Mouse (Mus musculus) stomach, embryonic 16.5 days (tissue): ENCODE data around the gene Smap2. TPM values are rescaled to one million over a fixed set of nuclear protein-coding genes. Genes with fewer than 3 reads are reported as not detected.
"Not testable (repeated sequence)": the region's sequence is repeated elsewhere in the genome, so short reads cannot be mapped to it uniquely, and the experiment has no call there.

ENCODE experiments used
- ATAC-seq: fragments of 200-750 bp; cut with Nextera tagmentation; 2 replicates; pipeline ENCODE4 v1.8.0; 2017; ENCODE audit warnings: moderate number of reproducible peaks, moderate TSS enrichment; ENCODE audit not compliant: insufficient read depth, low FRiP score
- H3K27ac ChIP-seq: fragments of 300-500 bp; sonication (generic); 2 replicates; pipeline ENCODE4 v1.5.1; 2014; ENCODE audit warnings: low read length
- H3K27me3 ChIP-seq: fragments of 300-500 bp; sonication (generic); 2 replicates; pipeline ENCODE4 v1.6.1; 2014; ENCODE audit warnings: low read length, control low read depth, mixed read lengths; ENCODE audit not compliant: control insufficient read depth, insufficient read depth
- H3K36me3 ChIP-seq: fragments of 300-500 bp; sonication (generic); 2 replicates; pipeline ENCODE4 v1.6.1; 2014; ENCODE audit warnings: low read length; ENCODE audit not compliant: control insufficient read depth, insufficient read depth
- H3K4me1 ChIP-seq: fragments of 300-500 bp; sonication (generic); 2 replicates; pipeline ENCODE4 v1.6.1; 2014; ENCODE audit warnings: low read length, control low read depth, mixed read lengths; ENCODE audit not compliant: control insufficient read depth, insufficient read depth
- H3K4me2 ChIP-seq: fragments of 300-500 bp; sonication (generic); 2 replicates; pipeline ENCODE4 v1.6.1; 2014; ENCODE audit warnings: low read depth, low read length, mixed read lengths
- H3K4me3 ChIP-seq: fragments of 300-500 bp; sonication (generic); replicated peaks from 2 replicates; pipeline ENCODE4 v1.5.1; 2014; ENCODE audit warnings: mild to moderate bottlenecking, low read length
- H3K9ac ChIP-seq: fragments of 300-500 bp; sonication (generic); 2 replicates; pipeline ENCODE4 v1.6.1; 2014; ENCODE audit warnings: low read length
- H3K9me3 ChIP-seq: fragments of 300-500 bp; sonication (generic); replicated peaks from 2 replicates; pipeline ENCODE4 v1.6.1; 2016; ENCODE audit warnings: low read length, control low read depth; ENCODE audit not compliant: control insufficient read depth
- WGBS: fragments of 180-500 bp; shearing (Covaris S2); extraction: QIAGEN DNeasy Blood & Tissue Kit; methylation state at CpG from one replicate; pipeline ENCODE4 v1.1.7; 2014; 5-methylcytosine and 5-hydroxymethylcytosine counted together
- polyA plus RNA-seq: library from polyadenylated mRNA; unstranded; fragments of >200 nt; fragmentation: Nextera tagmentation; extraction: Ambion mirVana; gene quantifications from 2 replicates; pipeline ENCODE4 v1.2.1, GENCODE M21; 2015

Gene Smap2
- 8.3 and 10.0 TPM in 2 replicates for polyA plus RNA-seq

DNA sequence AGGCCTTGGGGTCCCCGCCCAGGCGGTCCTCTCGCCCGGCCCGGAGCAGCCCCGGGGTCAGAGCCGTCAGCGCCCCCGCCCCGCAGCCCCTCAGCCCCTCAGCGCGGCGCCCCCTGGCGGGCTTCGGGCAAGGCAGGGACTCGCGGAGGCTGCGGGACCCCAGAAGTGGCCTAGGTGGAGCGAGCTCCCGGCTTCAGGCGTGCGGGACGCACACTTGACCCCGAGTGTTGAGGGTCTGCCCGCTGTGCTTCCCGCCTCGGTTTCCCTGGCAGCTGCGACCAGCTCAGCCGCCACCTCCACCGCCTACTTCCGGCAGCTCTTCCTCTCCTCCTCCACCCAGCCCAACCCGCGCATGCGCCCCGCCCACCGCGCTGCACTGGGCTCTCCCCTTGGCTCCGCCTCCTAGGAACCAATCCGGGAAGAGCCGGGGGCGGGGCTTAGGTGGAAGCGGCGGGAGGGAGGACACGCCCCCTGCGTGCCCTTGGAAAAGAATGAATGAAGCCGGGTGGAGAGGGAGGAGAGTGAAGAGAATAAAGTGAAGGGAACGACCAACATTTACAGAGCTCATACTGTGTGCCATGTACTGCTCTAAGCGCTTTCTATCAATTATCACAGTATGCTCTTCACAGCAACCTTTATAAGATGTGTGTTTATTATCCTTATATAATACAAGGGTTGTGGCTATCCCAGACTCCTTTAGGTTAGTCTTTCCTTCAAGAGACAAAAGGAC is at the start of gene Smap2:
Gene Smap2, minus strand, starts transcription at position 320 of the 730 bp plus-strand sequence.
- no peaks in the 10 kb centered on the region for H3K36me3 ChIP-seq
- H3K27ac ChIP-seq = peak within 1 kb of the TSS; percentile 74
- WGBS = under 1% methylated on average over 48 of the region's 48 CpGs
- H3K9ac ChIP-seq = peak within 1 kb of the TSS; percentile 90
- no peaks in the 10 kb centered on the region for H3K9me3 ChIP-seq
- peaks cover 11% of the 10 kb centered on the region for H3K4me1 ChIP-seq
- H3K4me2 ChIP-seq = peak within 1 kb of the TSS; percentile 86
- H3K27me3 ChIP-seq = no peaks in the 10 kb centered on the region
- H3K4me3 ChIP-seq = peak within 1 kb of the TSS; percentile 95
- peak; percentile 98 for ATAC-seq

GRCm38 (mm10) chr4:121065336-121065735 is 48.3 kb upstream of the Smap2 start:
- Histone ChIP-seq H3K27ac (no peak overlapping the region), H3K4me2 (no peak overlapping the region), H3K9me3 (no peaks in the 10 kb centered on the region), H3K36me3 (no peaks in the 10 kb centered on the region), H3K9ac (no peak overlapping the region), H3K4me1 (no peaks in the 10 kb centered on the region), H3K4me3 (no peak overlapping the region), H3K27me3 (no peaks in the 10 kb centered on the region)
- ATAC-seq = no peak
- WGBS = 64% methylated on average over 2 of the region's 2 CpGs

DNA sequence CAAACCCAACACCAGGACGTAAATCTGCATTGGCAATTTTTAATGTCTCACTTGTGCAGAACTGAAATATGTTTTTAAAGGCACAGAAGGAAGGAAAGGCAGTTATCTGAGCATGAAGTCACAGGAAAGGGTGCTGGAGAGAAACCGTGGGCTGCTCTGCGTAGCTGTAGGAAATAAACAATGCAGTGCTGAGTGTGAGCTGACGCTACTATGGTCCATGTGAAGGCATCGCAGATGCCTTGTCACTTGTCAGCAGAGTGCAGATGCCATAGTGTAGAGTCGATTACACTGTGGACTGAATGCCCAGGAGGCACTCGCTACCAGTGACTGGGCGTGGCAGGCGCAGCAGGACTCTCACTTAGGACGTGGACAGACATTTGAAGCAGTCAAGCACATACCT is 42.2 kb upstream of the Smap2 start:
- not testable (repeated sequence) for ATAC-seq, H3K36me3 ChIP-seq, H3K4me3 ChIP-seq, H3K4me2 ChIP-seq, H3K27ac ChIP-seq, H3K4me1 ChIP-seq, H3K9ac ChIP-seq, H3K9me3 ChIP-seq, H3K27me3 ChIP-seq
- WGBS = 88% methylated on average over 10 of the region's 10 CpGs

GRCm38 (mm10) chr4:121057032-121057431 is 40.0 kb upstream of the Smap2 start:
- Histone ChIP-seq H3K4me1 (no peaks in the 10 kb centered on the region), H3K36me3 (peaks cover 4% of the 10 kb centered on the region; the same call in 1 of the 2 replicates), H3K27me3 (no peaks in the 10 kb centered on the region), H3K9me3 (no peaks in the 10 kb centered on the region), H3K4me3 (no peak overlapping the region), H3K27ac (no peak overlapping the region), H3K4me2 (no peak overlapping the region), H3K9ac (no peak overlapping the region)
- 41% methylated on average over 2 of the region's 2 CpGs for WGBS
- no peak for ATAC-seq

- WGBS = 39% methylated on average over 3 of the region's 3 CpGs
- peaks cover 4% of the 10 kb centered on the region; the same call in 1 of the 2 replicates for H3K36me3 ChIP-seq
- no peak overlapping the region for H3K9ac ChIP-seq
- H3K27me3 ChIP-seq = no peaks in the 10 kb centered on the region
- no peak for ATAC-seq
- H3K4me2 ChIP-seq = no peak overlapping the region
- no peak overlapping the region for H3K4me3 ChIP-seq
- H3K9me3 ChIP-seq = no peaks in the 10 kb centered on the region
- H3K27ac ChIP-seq = no peak overlapping the region
- no peaks in the 10 kb centered on the region for H3K4me1 ChIP-seq
Measured at GRCm38 (mm10) chr4:121056342-121056741, 39.3 kb upstream of the Smap2 start.

- no peak for ATAC-seq
- Histone ChIP-seq H3K4me2 (peak overlapping the region; percentile 10; the same call in 1 of the 2 replicates), H3K9me3 (no peaks in the 10 kb centered on the region), H3K4me3 (no peak overlapping the region), H3K27me3 (no peaks in the 10 kb centered on the region), H3K4me1 (no peaks in the 10 kb centered on the region), H3K27ac (no peak overlapping the region), H3K9ac (no peak overlapping the region), H3K36me3 (no peaks in the 10 kb centered on the region)
- WGBS = 18% methylated on average over 35 of the region's 35 CpGs
Measured at GRCm38 (mm10) chr4:121052454-121053323, 35.6 kb upstream of the Smap2 start.

- H3K4me3 ChIP-seq = no peak overlapping the region
- no peak overlapping the region for H3K9ac ChIP-seq
- ATAC-seq = no peak; the same call in 1 of the 2 replicates
- H3K27me3 ChIP-seq = no peaks in the 10 kb centered on the region
- no peak overlapping the region for H3K4me2 ChIP-seq
- H3K4me1 ChIP-seq = no peaks in the 10 kb centered on the region
- H3K36me3 ChIP-seq = no peaks in the 10 kb centered on the region
- no peak overlapping the region for H3K27ac ChIP-seq
- 47% methylated on average over 4 of the region's 4 CpGs for WGBS
- H3K9me3 ChIP-seq = no peaks in the 10 kb centered on the region
Measured at GRCm38 (mm10) chr4:121051863-121052262, 34.8 kb upstream of the Smap2 start.

DNA sequence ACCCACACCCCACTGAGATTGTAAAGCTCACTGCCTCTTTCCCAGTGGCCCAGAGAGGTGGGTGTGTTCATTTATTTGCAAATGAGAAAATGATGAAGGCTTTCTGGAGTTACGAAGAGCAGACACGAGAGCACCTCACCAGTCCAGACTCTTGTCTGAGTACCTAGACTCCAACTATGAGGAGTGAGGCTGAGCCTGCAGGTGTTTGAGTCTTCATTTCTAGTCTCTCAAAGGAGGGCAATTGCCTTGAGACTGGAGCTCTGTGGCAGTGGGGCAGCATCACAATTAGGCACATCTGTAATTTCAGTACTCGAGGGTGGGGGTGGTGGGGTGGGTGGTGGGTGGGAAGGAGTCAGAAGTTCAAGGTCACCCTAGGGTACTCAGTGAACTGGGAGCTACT is 25.9 kb upstream of the Smap2 start:
- no peaks in the 10 kb centered on the region for H3K9me3 ChIP-seq
- no peaks in the 10 kb centered on the region for H3K36me3 ChIP-seq
- H3K27me3 ChIP-seq = peaks cover 10% of the 10 kb centered on the region; the same call in 1 of the 2 replicates
- no peak overlapping the region for H3K4me2 ChIP-seq
- H3K4me1 ChIP-seq = peaks cover 13% of the 10 kb centered on the region
- H3K4me3 ChIP-seq = no peak overlapping the region
- H3K9ac ChIP-seq = no peak overlapping the region
- no peak for ATAC-seq
- 65% methylated on average over 3 of the region's 3 CpGs for WGBS
- no peak overlapping the region for H3K27ac ChIP-seq

DNA sequence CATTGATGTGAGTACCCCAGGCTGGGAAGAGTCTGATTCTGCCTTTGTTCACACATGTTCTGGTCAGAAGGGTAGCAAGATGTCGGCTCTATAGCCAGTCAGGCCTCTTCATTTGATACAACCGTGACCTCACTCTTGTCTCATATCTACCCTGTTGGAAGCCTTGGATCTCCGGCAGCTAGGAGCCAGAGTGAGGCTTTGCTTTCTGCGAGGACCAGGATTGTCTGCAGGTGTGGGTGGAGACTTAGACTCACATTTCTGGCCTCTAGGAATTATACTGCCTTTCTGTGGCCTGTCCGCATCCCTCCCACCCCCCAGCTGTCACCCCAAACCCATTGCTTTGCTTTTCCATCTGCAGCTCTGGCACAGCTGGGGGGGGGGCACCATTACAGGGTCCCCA is 25.4 kb upstream of the Smap2 start:
- no peak overlapping the region for H3K9ac ChIP-seq
- no peak overlapping the region for H3K4me2 ChIP-seq
- H3K36me3 ChIP-seq = no peaks in the 10 kb centered on the region
- peaks cover 10% of the 10 kb centered on the region; the same call in 1 of the 2 replicates for H3K27me3 ChIP-seq
- WGBS = 76% methylated on average over 5 of the region's 5 CpGs
- peak overlapping the region; percentile 47; the same call in 1 of the 2 replicates for H3K27ac ChIP-seq
- H3K4me1 ChIP-seq = peaks cover 13% of the 10 kb centered on the region
- no peak overlapping the region for H3K4me3 ChIP-seq
- no peaks in the 10 kb centered on the region for H3K9me3 ChIP-seq
- ATAC-seq = no peak
